Mouse (Mus musculus) neural tube, embryonic 15.5 days (tissue): ENCODE data around the gene Tmem258. TPM values are rescaled to one million over a fixed set of nuclear protein-coding genes. Genes with fewer than 3 reads are reported as not detected.

Experiments
- ATAC-seq: fragments of 200-750 bp; cut with Nextera tagmentation; 2 replicates; pipeline ENCODE4 v1.8.0; 2017; ENCODE audit warnings: mild to moderate bottlenecking, moderate TSS enrichment, moderate library complexity; ENCODE audit not compliant: low FRiP score
- H3K27ac ChIP-seq: fragments of 300-500 bp; sonication (generic); replicated peaks from 2 replicates; pipeline ENCODE4 v1.5.1; 2015; ENCODE audit warnings: mild to moderate bottlenecking, inconsistent platforms
- H3K27me3 ChIP-seq: fragments of 300-500 bp; sonication (generic); replicated peaks from 2 replicates; pipeline ENCODE4 v1.6.1; 2015; ENCODE audit warnings: inconsistent platforms
- H3K36me3 ChIP-seq: fragments of 300-500 bp; sonication (generic); 2 replicates; pipeline ENCODE4 v1.6.1; 2015; ENCODE audit warnings: inconsistent platforms
- H3K4me1 ChIP-seq: fragments of 300-500 bp; sonication (generic); 2 replicates; pipeline ENCODE4 v1.6.1; 2015; ENCODE audit warnings: inconsistent platforms
- H3K4me2 ChIP-seq: fragments of 300-500 bp; sonication (generic); 2 replicates; pipeline ENCODE4 v1.6.1; 2015; ENCODE audit warnings: inconsistent platforms, mild to moderate bottlenecking, moderate library complexity
- H3K4me3 ChIP-seq: fragments of 300-500 bp; sonication (generic); replicated peaks from 2 replicates; pipeline ENCODE4 v1.5.1; 2015; ENCODE audit warnings: mild to moderate bottlenecking, inconsistent platforms
- H3K9ac ChIP-seq: fragments of 300-500 bp; sonication (generic); replicated peaks from 2 replicates; pipeline ENCODE4 v1.6.1; 2015; ENCODE audit warnings: mild to moderate bottlenecking, inconsistent platforms
- H3K9me3 ChIP-seq: fragments of 300-500 bp; sonication (generic); replicated peaks from 2 replicates; pipeline ENCODE4 v1.6.1; 2016; ENCODE audit warnings: inconsistent platforms
- WGBS: fragments of 180-500 bp; shearing (Covaris S2); methylation state at CpG from one replicate; pipeline ENCODE4 v1.1.7; 2015; ENCODE audit warnings: mixed read lengths; 5-methylcytosine and 5-hydroxymethylcytosine counted together
- polyA plus RNA-seq: library from polyadenylated mRNA; unstranded; fragments of >200 nt; fragmentation: Nextera tagmentation; extraction: Ambion mirVana; gene quantifications from 2 replicates; pipeline ENCODE4 v1.2.1, GENCODE M21; 2015

Gene Tmem258
- polyA plus RNA-seq, 1 experiment from 2014 or later = 355 TPM

- no peak overlapping the region for H3K27ac ChIP-seq
- no peak for ATAC-seq
- no peaks in the 10 kb centered on the region for H3K4me1 ChIP-seq
- H3K4me3 ChIP-seq = no peak overlapping the region
- no peaks in the 10 kb centered on the region for H3K36me3 ChIP-seq
- H3K9ac ChIP-seq = no peak overlapping the region
- no peaks in the 10 kb centered on the region for H3K27me3 ChIP-seq
- H3K4me2 ChIP-seq = no peak overlapping the region
- no peaks in the 10 kb centered on the region for H3K9me3 ChIP-seq
- 89% methylated on average over 5 of the region's 5 CpGs for WGBS
These were observed 30.6 kb upstream of the Tmem258 start for GRCm38 (mm10) chr19:10173116-10173718.

GRCm38 (mm10) chr19:10173844-10174539, 29.8 kb upstream of the Tmem258 start:
- no peak overlapping the region for H3K9ac ChIP-seq

DNA sequence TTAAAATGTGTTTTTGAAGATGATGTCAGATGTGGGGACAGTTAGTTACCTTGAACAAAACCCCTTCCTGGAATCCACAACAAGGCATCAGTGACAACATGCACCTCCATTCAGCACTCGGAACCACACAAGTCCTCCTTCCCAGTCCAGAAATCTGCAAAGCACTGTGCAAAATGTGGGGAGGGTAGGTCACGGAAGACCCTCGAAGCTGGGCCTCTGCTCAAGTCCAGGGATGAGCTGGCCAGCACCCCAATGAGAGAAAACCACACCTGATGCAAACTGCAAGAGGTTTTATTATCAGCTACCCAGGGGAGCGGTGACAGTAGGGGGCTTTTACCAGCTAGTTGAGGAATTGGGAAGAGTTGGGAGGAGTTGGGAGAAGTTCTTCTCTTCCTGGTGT, 28.9 kb upstream of the Tmem258 start:
- Histone ChIP-seq H3K27ac (no peak overlapping the region), H3K27me3 (no peaks in the 10 kb centered on the region), H3K9ac (no peak overlapping the region), H3K36me3 (no peaks in the 10 kb centered on the region), H3K4me2 (no peak overlapping the region), H3K4me1 (no peaks in the 10 kb centered on the region), H3K4me3 (no peak overlapping the region), H3K9me3 (no peaks in the 10 kb centered on the region)
- ATAC-seq = no peak
- 79% methylated on average over 4 of the region's 4 CpGs for WGBS

More at GRCm38 (mm10) chr19:10173844-10174539, 29.8 kb upstream of the Tmem258 start:
- no peaks in the 10 kb centered on the region for H3K9me3 ChIP-seq
- no peaks in the 10 kb centered on the region for H3K36me3 ChIP-seq
- no peaks in the 10 kb centered on the region for H3K4me1 ChIP-seq
- 97% methylated on average over 7 of the region's 7 CpGs for WGBS
- no peak overlapping the region for H3K4me2 ChIP-seq
- H3K27ac ChIP-seq = no peak overlapping the region
- H3K27me3 ChIP-seq = no peaks in the 10 kb centered on the region
- ATAC-seq = no peak
- no peak overlapping the region for H3K4me3 ChIP-seq

GRCm38 (mm10) chr19:10176477-10176876, 27.3 kb upstream of the Tmem258 start:
- no peak for ATAC-seq
- no peak overlapping the region for H3K9ac ChIP-seq
- H3K27me3 ChIP-seq = no peaks in the 10 kb centered on the region
- no peak overlapping the region for H3K4me3 ChIP-seq
- H3K4me2 ChIP-seq = no peak overlapping the region
- no peaks in the 10 kb centered on the region for H3K4me1 ChIP-seq
- no peaks in the 10 kb centered on the region for H3K9me3 ChIP-seq
- H3K36me3 ChIP-seq = no peaks in the 10 kb centered on the region
- WGBS = 72% methylated on average over 1 of the region's 1 CpGs
- H3K27ac ChIP-seq = no peak overlapping the region

- H3K4me2 ChIP-seq = no peak overlapping the region
- no peak overlapping the region for H3K9ac ChIP-seq
- no peaks in the 10 kb centered on the region for H3K9me3 ChIP-seq
- no peaks in the 10 kb centered on the region for H3K27me3 ChIP-seq
- no peaks in the 10 kb centered on the region for H3K36me3 ChIP-seq
- no peak overlapping the region for H3K27ac ChIP-seq
- H3K4me1 ChIP-seq = peaks cover 3% of the 10 kb centered on the region
- ATAC-seq = no peak
- WGBS = 56% methylated on average over 7 of the region's 7 CpGs
- no peak overlapping the region for H3K4me3 ChIP-seq
These were observed 26.9 kb upstream of the Tmem258 start for GRCm38 (mm10) chr19:10176941-10177372.

- H3K36me3 ChIP-seq = peaks cover 12% of the 10 kb centered on the region
- WGBS = 83% methylated on average over 7 of the region's 7 CpGs
- no peak overlapping the region for H3K4me2 ChIP-seq
- no peak overlapping the region for H3K4me3 ChIP-seq
- H3K9me3 ChIP-seq = no peaks in the 10 kb centered on the region
- ATAC-seq = no peak
- H3K27ac ChIP-seq = 0 out of 2 replicates have a peak overlapping the region, but pooled peaks have one; percentile 45
- H3K27me3 ChIP-seq = no peaks in the 10 kb centered on the region
- H3K4me1 ChIP-seq = peaks cover 35% of the 10 kb centered on the region
- no peak overlapping the region for H3K9ac ChIP-seq
These were observed 22.6 kb upstream of the Tmem258 start for GRCm38 (mm10) chr19:10181225-10181624.

GRCm38 (mm10) chr19:10182142-10182541, 21.7 kb upstream of the Tmem258 start:
- no peaks in the 10 kb centered on the region for H3K9me3 ChIP-seq
- peak overlapping the region; percentile 98 for H3K27ac ChIP-seq
- peak overlapping the region; percentile 74 for H3K4me2 ChIP-seq
- H3K4me3 ChIP-seq = peak overlapping the region; percentile 91
- H3K4me1 ChIP-seq = peaks cover 41% of the 10 kb centered on the region
- peaks cover 21% of the 10 kb centered on the region for H3K36me3 ChIP-seq
- ATAC-seq = peak; percentile 19
- peak overlapping the region; percentile 97 for H3K9ac ChIP-seq
- no peaks in the 10 kb centered on the region for H3K27me3 ChIP-seq
- 20% methylated on average over 7 of the region's 7 CpGs for WGBS

DNA sequence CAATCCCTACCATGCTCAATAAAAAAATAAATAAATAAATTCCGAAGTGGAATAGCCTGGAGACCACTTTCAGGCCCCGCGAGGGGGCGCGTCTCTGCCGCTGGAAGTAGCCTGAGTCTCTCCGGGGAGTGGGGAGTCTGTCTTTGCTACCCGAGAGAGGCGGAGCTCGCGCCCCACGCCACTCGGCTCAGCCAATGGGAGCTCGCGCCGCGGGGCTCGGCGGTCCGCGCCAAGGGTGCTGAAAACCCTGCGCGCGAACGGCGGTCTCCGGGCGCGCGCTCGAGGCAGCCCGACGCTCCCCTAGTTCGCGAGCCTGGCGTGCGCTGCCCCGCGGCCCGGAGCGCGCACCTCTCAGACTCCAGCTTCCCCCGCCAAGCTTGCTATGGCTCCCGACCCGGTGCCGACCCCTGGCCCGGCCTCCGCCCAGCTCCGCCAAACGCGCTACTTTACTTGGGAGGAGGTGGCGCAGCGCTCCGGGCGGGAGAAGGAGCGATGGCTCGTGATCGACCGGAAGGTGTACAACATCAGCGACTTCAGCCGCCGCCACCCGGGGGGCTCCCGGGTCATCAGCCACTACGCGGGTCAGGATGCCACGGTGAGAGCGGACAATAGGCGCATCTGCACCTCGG, 21.0 kb upstream of the Tmem258 start, which contains the start of gene Fads1:
TSS of gene Fads1 (plus strand) at position 219 of the 629 bp plus-strand sequence.
- Histone ChIP-seq H3K9me3 (no peaks in the 10 kb centered on the region), H3K4me2 (peak within 1 kb of the TSS; percentile 74), H3K27ac (peak within 1 kb of the TSS; percentile 98), H3K4me3 (peak within 1 kb of the TSS; percentile 91), H3K27me3 (no peaks in the 10 kb centered on the region), H3K36me3 (peaks cover 25% of the 10 kb centered on the region), H3K9ac (peak within 1 kb of the TSS; percentile 97), H3K4me1 (peaks cover 45% of the 10 kb centered on the region)
- peak; percentile 96 for ATAC-seq
- under 1% methylated on average over 70 of the region's 70 CpGs for WGBS

- peaks cover 52% of the 10 kb centered on the region for H3K4me1 ChIP-seq
- peak overlapping the region; percentile 74 for H3K4me2 ChIP-seq
- H3K9me3 ChIP-seq = no peaks in the 10 kb centered on the region
- H3K27ac ChIP-seq = peak overlapping the region; percentile 98
- under 1% methylated on average over 35 of the region's 35 CpGs for WGBS
- peak overlapping the region; percentile 91 for H3K4me3 ChIP-seq
- H3K9ac ChIP-seq = peak overlapping the region; percentile 97
- peaks cover 30% of the 10 kb centered on the region for H3K36me3 ChIP-seq
- no peaks in the 10 kb centered on the region for H3K27me3 ChIP-seq
- ATAC-seq = peak; percentile 85
These were observed 20.4 kb upstream of the Tmem258 start for GRCm38 (mm10) chr19:10183299-10183983.

- ATAC-seq = peak; percentile 19; the same call in 1 of the 2 replicates
- H3K4me2 ChIP-seq = peak overlapping the region; percentile 74
- H3K4me3 ChIP-seq = peak overlapping the region; percentile 91
- peak overlapping the region; percentile 97 for H3K9ac ChIP-seq
- no peaks in the 10 kb centered on the region for H3K27me3 ChIP-seq
- H3K36me3 ChIP-seq = peaks cover 37% of the 10 kb centered on the region
- H3K4me1 ChIP-seq = peaks cover 58% of the 10 kb centered on the region
- 7% methylated on average over 12 of the region's 12 CpGs for WGBS
- peak overlapping the region; percentile 98 for H3K27ac ChIP-seq
- H3K9me3 ChIP-seq = no peaks in the 10 kb centered on the region
These were observed 19.7 kb upstream of the Tmem258 start for GRCm38 (mm10) chr19:10184096-10184495.

DNA sequence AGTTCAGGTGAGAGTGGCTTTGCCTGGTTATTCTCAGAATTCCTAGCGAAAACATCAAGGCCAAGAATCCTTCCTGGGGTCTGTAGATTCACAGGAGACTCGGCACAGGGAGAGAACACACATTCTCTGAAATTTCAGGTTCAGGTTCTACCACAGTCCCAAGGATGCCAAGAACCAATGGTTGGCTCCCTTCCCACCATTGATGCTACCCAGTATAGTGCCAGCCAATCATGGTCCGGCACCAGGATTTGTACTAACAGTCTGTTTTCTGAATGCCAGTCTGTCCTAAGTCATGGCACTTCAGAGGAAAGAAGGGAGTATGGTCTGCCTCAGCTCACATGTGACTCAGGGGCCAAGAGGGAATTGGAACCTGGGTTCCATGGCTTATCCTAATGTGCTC, 17.9 kb upstream of the Tmem258 start:
- no peak overlapping the region for H3K4me3 ChIP-seq
- peak overlapping the region; percentile 74 for H3K4me2 ChIP-seq
- 89% methylated on average over 3 of the region's 3 CpGs for WGBS
- no peak overlapping the region for H3K9ac ChIP-seq
- no peak for ATAC-seq
- H3K36me3 ChIP-seq = peaks cover 51% of the 10 kb centered on the region
- no peaks in the 10 kb centered on the region for H3K9me3 ChIP-seq
- peaks cover 60% of the 10 kb centered on the region for H3K4me1 ChIP-seq
- H3K27ac ChIP-seq = 0 out of 2 replicates have a peak overlapping the region, but pooled peaks have one; percentile 18
- H3K27me3 ChIP-seq = no peaks in the 10 kb centered on the region
